Mouse (Mus musculus) cerebellum, adult 2 months (tissue): ENCODE results near the gene Lemd1. TPM values are rescaled to one million over a fixed set of nuclear protein-coding genes. Genes with fewer than 3 reads are reported as not detected.

Experiments used
- DNase-seq, 2 experiments: peaks; one replicate each; pipeline ENCODE4 v3.0.0; 2021
- H3K27ac ChIP-seq: fragments of 200-500 bp; 2 replicates; pipeline ENCODE4 v1.5.1; 2012; ENCODE audit warnings: low read length, control low read depth, inconsistent platforms; ENCODE audit not compliant: insufficient read depth
- H3K27me3 ChIP-seq: fragments of 200-500 bp; 2 replicates; pipeline ENCODE4 v1.6.1; 2012; ENCODE audit warnings: inconsistent platforms, mild to moderate bottlenecking, low read length, moderate library complexity; ENCODE audit not compliant: control insufficient read depth, insufficient read depth
- H3K4me1 ChIP-seq: fragments of 200-500 bp; 2 replicates; pipeline ENCODE4 v1.6.1; 2011; ENCODE audit warnings: low read length; ENCODE audit not compliant: control insufficient read depth, insufficient read depth
- H3K4me3 ChIP-seq: fragments of 200-500 bp; replicated peaks from 2 replicates; pipeline ENCODE3; 2011; ENCODE audit warnings: mild to moderate bottlenecking, low read depth, low read length, control low read depth; ENCODE audit not compliant: insufficient read depth
- CTCF ChIP-seq: fragments of 200-500 bp; IDR thresholded peaks from 2 replicates; pipeline ENCODE4 v1.5.1; 2011; ENCODE audit warnings: low read depth, mild to moderate bottlenecking, control low read depth, low read length, moderate library complexity, borderline replicate concordance; ENCODE audit not compliant: insufficient read depth
- POLR2A ChIP-seq: fragments of 200-500 bp; IDR thresholded peaks from 2 replicates; pipeline ENCODE4 v1.6.1; 2011; ENCODE audit warnings: low read length, control low read depth, borderline replicate concordance; ENCODE audit not compliant: insufficient read depth
- WGBS: fragments of 180-500 bp; shearing (Covaris S2); methylation state at CpG from one replicate; pipeline ENCODE4 v1.1.7; 2018; 5-methylcytosine and 5-hydroxymethylcytosine counted together
- polyA plus RNA-seq: library from polyadenylated mRNA; depleted of rRNA; stranded (reverse); fragments of >200 nt; gene quantifications from 2 replicates; pipeline ENCODE4 v1.2.3, GENCODE M21; 2012

Gene Lemd1
- polyA plus RNA-seq, 1 experiment = 7.1 TPM

GRCm38 (mm10) chr1:132191786-132192680 lies 802 bp downstream of the Lemd1 start:
- DNase-seq = peak; percentile 11 to 28
- 0 out of 2 replicates have a peak, but pooled peaks cover 3% of the 10 kb centered on the region for H3K4me1 ChIP-seq
- H3K27ac ChIP-seq = no peak overlapping the region
- 0 out of 2 replicates have a peak, but pooled peaks cover 1% of the 10 kb centered on the region for H3K27me3 ChIP-seq
- TF ChIP-seq POLR2A (no peak), CTCF (peak; percentile 16; the same call in 1 of the 2 replicates)
- 49% methylated on average over 16 of the region's 16 CpGs for WGBS
- H3K4me3 ChIP-seq = peak overlapping the region; percentile 53

GRCm38 (mm10) chr1:132193806-132194205 lies 2.6 kb downstream of the Lemd1 start:
- Histone ChIP-seq H3K27ac (no peak overlapping the region), H3K27me3 (0 out of 2 replicates have a peak, but pooled peaks cover 1% of the 10 kb centered on the region), H3K4me3 (no peak overlapping the region), H3K4me1 (peaks cover 6% of the 10 kb centered on the region; the same call in 1 of the 2 replicates)
- peak in 1 of 2 experiments; percentile 0 for DNase-seq
- no peak for TF ChIP-seq POLR2A
- no peak for TF ChIP-seq CTCF
- WGBS = 83% methylated on average over 3 of the region's 3 CpGs

- H3K4me3 ChIP-seq = no peak overlapping the region
- peaks cover 9% of the 10 kb centered on the region; the same call in 1 of the 2 replicates for H3K4me1 ChIP-seq
- 88% methylated on average over 3 of the region's 3 CpGs for WGBS
- no peak overlapping the region for H3K27ac ChIP-seq
- H3K27me3 ChIP-seq = 0 out of 2 replicates have a peak, but pooled peaks cover 1% of the 10 kb centered on the region
- no peak for DNase-seq
- TF ChIP-seq POLR2A (no peak), CTCF (no peak)
Observed at GRCm38 (mm10) chr1:132194624-132195023, 3.4 kb downstream of the Lemd1 start.

GRCm38 (mm10) chr1:132195100-132195499 lies 3.9 kb downstream of the Lemd1 start:
- H3K27ac ChIP-seq = no peak overlapping the region
- H3K4me3 ChIP-seq = no peak overlapping the region
- WGBS = 89% methylated on average over 9 of the region's 9 CpGs
- TF ChIP-seq CTCF = no peak
- no peak for TF ChIP-seq POLR2A
- peak in 1 of 2 experiments; percentile 0 for DNase-seq
- H3K27me3 ChIP-seq = 0 out of 2 replicates have a peak, but pooled peaks cover under 1% of the 10 kb centered on the region
- peaks cover 9% of the 10 kb centered on the region; the same call in 1 of the 2 replicates for H3K4me1 ChIP-seq

DNA sequence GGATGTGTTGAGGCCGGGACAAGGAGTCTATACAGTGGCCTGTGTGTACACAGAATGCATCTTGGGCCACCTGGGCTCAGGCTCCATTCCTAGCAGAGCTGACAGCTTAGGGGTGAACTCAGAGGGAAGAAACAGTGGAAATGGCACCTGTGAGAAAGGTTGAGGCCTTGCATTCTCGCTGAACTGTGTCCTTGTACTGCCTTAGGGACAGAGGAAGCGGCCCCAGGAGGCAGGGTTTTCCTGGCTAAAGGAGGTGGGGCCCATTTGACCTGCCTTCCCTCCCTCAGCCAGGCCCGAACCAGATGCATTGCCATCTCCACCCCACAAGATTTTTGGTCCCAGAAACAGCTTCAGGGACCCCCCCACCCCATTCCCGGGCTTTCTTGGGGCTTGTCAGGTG lies 4.5 kb downstream of the Lemd1 start:
- Histone ChIP-seq H3K27ac (no peak overlapping the region), H3K4me3 (no peak overlapping the region), H3K27me3 (no peaks in the 10 kb centered on the region), H3K4me1 (peaks cover 9% of the 10 kb centered on the region; the same call in 1 of the 2 replicates)
- no peak for DNase-seq
- TF ChIP-seq POLR2A (no peak), CTCF (no peak)
- 77% methylated on average over 5 of the region's 5 CpGs for WGBS

GRCm38 (mm10) chr1:132196337-132196736 lies 5.1 kb downstream of the Lemd1 start:
- Histone ChIP-seq H3K4me3 (no peak overlapping the region), H3K27me3 (no peaks in the 10 kb centered on the region), H3K4me1 (peaks cover 9% of the 10 kb centered on the region; the same call in 1 of the 2 replicates), H3K27ac (no peak overlapping the region)
- WGBS = 59% methylated on average over 7 of the region's 7 CpGs
- TF ChIP-seq CTCF = no peak
- no peak for TF ChIP-seq POLR2A
- DNase-seq = no peak

DNA sequence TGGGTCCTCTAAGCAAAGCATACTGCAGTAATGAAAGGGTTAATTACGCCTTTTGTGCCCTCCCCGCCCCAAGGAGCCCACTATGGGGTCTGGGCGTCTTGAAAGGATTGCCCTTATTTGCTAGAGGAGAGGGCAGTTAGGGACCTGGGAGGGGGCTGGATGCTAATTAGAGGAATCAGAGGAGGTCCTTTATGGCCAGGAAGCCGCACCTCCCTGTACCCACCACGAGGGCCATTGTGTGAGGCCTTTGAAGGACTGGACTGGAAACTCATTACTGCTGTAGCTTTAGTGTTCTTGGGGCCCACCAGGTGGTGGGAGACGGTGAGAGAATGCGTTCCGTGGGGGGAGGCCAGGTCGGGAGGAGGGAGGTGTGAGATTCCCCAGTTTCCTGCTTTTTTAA lies 6.4 kb downstream of the Lemd1 start:
- H3K27ac ChIP-seq = no peak overlapping the region
- no peak overlapping the region for H3K4me3 ChIP-seq
- no peak for TF ChIP-seq POLR2A
- no peak for TF ChIP-seq CTCF
- no peak for DNase-seq
- H3K27me3 ChIP-seq = no peaks in the 10 kb centered on the region
- H3K4me1 ChIP-seq = peaks cover 13% of the 10 kb centered on the region; the same call in 1 of the 2 replicates
- WGBS = 46% methylated on average over 9 of the region's 9 CpGs

DNA sequence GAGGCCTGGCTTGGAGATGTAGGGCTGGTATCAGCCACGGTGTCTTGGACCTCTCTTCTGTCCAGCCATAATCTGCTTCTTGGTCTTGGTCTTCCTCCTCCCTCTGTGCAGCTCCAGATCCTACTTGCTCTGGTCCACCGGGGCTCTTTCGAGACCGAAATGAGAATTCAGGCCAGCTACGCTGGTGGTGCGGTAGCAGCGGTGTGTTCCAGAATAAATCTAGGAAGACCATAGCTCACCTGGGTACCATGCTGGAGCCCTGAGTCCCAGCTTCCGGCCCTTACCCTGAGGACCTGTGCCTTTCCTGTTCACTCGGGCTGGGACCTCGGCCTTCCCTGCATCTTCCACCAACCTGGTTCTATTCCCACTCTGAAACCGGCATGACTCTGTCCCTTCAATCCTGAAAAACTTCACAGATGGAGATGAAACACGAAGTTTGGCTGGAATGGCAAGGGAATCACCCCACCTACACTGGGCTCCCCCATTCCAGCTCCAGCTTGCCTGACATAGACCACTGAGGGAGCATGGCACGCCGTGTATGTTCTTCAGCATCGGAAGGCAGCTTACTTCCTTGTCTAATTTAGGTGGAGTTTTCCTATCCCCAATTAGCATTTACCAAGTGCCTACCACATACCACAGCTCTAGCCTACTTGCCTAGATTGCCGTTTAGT lies 7.3 kb downstream of the Lemd1 start:
- H3K27me3 ChIP-seq = no peaks in the 10 kb centered on the region
- TF ChIP-seq POLR2A = no peak
- TF ChIP-seq CTCF = no peak
- WGBS = 90% methylated on average over 16 of the region's 16 CpGs
- H3K27ac ChIP-seq = no peak overlapping the region
- H3K4me3 ChIP-seq = no peak overlapping the region
- DNase-seq = no peak
- H3K4me1 ChIP-seq = peaks cover 11% of the 10 kb centered on the region; the same call in 1 of the 2 replicates
